Mouse (Mus musculus) heart, embryonic 13.5 days (tissue): ENCODE data around the gene Bank1. TPM values are rescaled to one million over a fixed set of nuclear protein-coding genes. Genes with fewer than 3 reads are reported as not detected.
"Not testable (repeated sequence)": the region's sequence is repeated elsewhere in the genome, so short reads cannot be mapped to it uniquely, and the experiment has no call there.

ENCODE experiments used
- ATAC-seq: fragments of 200-750 bp; cut with Nextera tagmentation; 2 replicates; pipeline ENCODE4 v1.8.0; 2017; ENCODE audit warnings: moderate TSS enrichment; ENCODE audit not compliant: insufficient number of reproducible peaks, low FRiP score, low TSS enrichment; ENCODE audit errors: extremely low read depth
- H3K27ac ChIP-seq: fragments of 300-500 bp; sonication (generic); replicated peaks from 2 replicates; pipeline ENCODE4 v1.5.1; 2015; ENCODE audit warnings: moderate library complexity, mild to moderate bottlenecking, inconsistent platforms
- H3K27me3 ChIP-seq: fragments of 300-500 bp; sonication (generic); replicated peaks from 2 replicates; pipeline ENCODE4 v1.6.1; 2015; ENCODE audit warnings: mild to moderate bottlenecking, inconsistent platforms
- H3K36me3 ChIP-seq: fragments of 300-500 bp; sonication (generic); 2 replicates; pipeline ENCODE4 v1.6.1; 2015; ENCODE audit warnings: mild to moderate bottlenecking, inconsistent platforms
- H3K4me1 ChIP-seq: fragments of 300-500 bp; sonication (generic); 2 replicates; pipeline ENCODE4 v1.6.1; 2015; ENCODE audit warnings: inconsistent platforms
- H3K4me2 ChIP-seq: fragments of 300-500 bp; sonication (generic); 2 replicates; pipeline ENCODE4 v1.6.1; 2015; ENCODE audit warnings: inconsistent platforms, mild to moderate bottlenecking, moderate library complexity
- H3K4me3 ChIP-seq: fragments of 300-500 bp; sonication (generic); 2 replicates; pipeline ENCODE4 v1.5.1; 2015; ENCODE audit warnings: moderate library complexity, mild to moderate bottlenecking, inconsistent platforms
- H3K9ac ChIP-seq: fragments of 300-500 bp; sonication (generic); 2 replicates; pipeline ENCODE4 v1.6.1; 2015; ENCODE audit warnings: inconsistent platforms, mild to moderate bottlenecking, moderate library complexity
- H3K9me3 ChIP-seq: fragments of 300-500 bp; sonication (generic); 2 replicates; pipeline ENCODE4 v1.6.1; 2016; ENCODE audit warnings: inconsistent platforms
- WGBS: fragments of 180-500 bp; shearing (Covaris S2); methylation state at CpG from one replicate; pipeline ENCODE4 v1.1.7; 2015; ENCODE audit warnings: mixed read lengths; 5-methylcytosine and 5-hydroxymethylcytosine counted together
- polyA plus RNA-seq: library from polyadenylated mRNA; unstranded; fragments of >200 nt; fragmentation: Nextera tagmentation; extraction: Ambion mirVana; gene quantifications from 2 replicates; pipeline ENCODE4 v1.2.1, GENCODE M21; 2015

Gene Bank1
- polyA plus RNA-seq, 1 experiment from 2014 or later = 0.47 TPM

DNA sequence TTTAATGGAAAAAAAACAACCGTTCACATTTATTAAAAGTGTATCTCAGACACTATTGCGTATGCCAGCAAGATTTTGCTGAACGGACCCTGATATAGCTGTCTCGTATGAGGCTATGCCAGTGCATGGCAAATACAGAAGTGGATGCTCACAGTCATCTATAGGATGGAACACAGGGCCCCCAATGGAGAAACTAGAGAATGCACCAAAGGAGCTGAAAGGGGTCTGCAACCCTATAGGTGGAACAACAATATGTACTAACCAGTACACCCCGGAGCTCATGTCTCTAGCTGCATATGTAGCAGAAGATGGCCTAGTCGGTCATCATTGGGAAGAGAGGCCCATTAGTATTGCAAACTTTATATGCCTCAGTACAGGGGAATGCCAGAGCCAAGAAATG lies 1.1 kb downstream of the Bank1 start:
- not testable (repeated sequence) for ATAC-seq, H3K4me1 ChIP-seq, H3K4me2 ChIP-seq, H3K27ac ChIP-seq, H3K4me3 ChIP-seq, H3K9ac ChIP-seq, H3K9me3 ChIP-seq, H3K36me3 ChIP-seq, H3K27me3 ChIP-seq
- WGBS = 88% methylated on average over 6 of the region's 6 CpGs

DNA sequence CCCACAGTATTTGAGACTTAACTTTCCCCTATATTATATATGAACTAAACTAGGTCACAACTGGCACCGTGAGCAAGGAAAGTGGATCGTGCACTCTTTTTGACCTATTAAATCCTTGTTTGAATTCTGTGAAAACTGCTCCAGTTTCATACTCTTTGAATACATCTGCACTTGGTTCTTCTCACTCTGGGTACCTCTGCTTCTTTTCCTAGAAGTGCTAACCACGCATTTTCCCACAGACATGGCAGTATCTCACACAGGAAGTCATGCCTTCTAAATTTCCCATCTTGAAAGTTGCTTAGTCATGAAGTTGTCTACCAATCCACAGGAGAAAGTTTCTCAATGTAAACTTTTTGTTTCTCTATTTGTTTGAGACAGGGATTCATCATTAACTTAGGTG lies 3.9 kb downstream of the Bank1 start:
- H3K27ac ChIP-seq = no peak overlapping the region
- ATAC-seq = no peak
- no peaks in the 10 kb centered on the region for H3K9me3 ChIP-seq
- H3K4me2 ChIP-seq = no peak overlapping the region
- WGBS = 92% methylated on average over 3 of the region's 3 CpGs
- H3K36me3 ChIP-seq = no peaks in the 10 kb centered on the region
- H3K27me3 ChIP-seq = no peaks in the 10 kb centered on the region
- H3K9ac ChIP-seq = no peak overlapping the region
- H3K4me1 ChIP-seq = no peaks in the 10 kb centered on the region
- no peak overlapping the region for H3K4me3 ChIP-seq

DNA sequence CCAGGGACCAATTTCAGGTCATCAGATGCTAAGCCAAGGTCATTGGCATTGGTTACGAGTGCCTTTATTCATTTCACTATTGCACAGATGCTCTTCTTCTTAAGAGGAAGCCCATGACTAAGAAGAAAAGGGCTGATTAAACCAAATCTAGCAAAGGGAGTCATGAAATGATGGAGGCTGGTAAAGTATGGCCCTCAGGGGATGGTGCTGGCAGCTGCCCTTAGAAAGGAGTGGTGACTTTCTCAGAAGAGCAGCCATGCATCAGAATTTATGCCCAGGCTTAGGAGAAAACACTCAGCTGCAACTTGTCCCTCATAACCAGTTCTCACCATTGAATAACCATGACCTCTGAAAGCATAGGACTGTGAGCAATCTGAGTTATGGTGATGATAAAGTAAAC lies 17.4 kb downstream of the Bank1 start:
- Histone ChIP-seq H3K36me3 (no peaks in the 10 kb centered on the region), H3K27me3 (no peaks in the 10 kb centered on the region), H3K27ac (no peak overlapping the region), H3K4me1 (no peaks in the 10 kb centered on the region), H3K4me2 (no peak overlapping the region), H3K9ac (no peak overlapping the region), H3K9me3 (peaks cover 3% of the 10 kb centered on the region; the same call in 1 of the 2 replicates), H3K4me3 (no peak overlapping the region)
- 82% methylated on average over 1 of the region's 1 CpGs for WGBS
- ATAC-seq = no peak

DNA sequence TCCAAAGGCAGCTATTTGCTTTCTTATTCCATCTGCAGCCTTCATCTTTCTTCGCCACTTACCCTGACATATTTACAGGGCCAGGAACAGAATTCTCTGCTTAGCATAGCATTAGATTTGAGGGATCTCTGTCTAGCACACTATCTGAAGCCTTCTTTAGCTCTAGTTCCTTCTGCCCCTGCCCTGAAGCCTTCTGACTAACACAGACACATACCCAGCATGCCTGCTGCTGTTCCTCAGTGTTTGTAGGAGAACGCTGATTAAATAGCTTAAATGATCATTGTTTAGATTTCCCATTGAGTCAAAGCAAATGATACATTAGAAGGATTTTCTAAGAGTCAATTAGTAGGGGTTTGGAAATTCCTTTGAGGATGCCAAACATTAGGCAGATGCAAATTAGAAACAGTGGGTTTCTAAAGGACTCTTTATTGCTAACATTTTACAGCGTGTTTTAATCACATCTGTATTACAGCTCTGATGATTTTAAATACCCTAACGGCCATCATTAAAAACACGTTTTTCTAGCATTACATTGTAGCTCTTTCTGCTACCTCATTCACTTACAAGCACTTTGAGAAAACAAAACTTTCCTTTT lies 19.2 kb downstream of the Bank1 start:
- no peaks in the 10 kb centered on the region for H3K36me3 ChIP-seq
- WGBS = 72% methylated on average over 5 of the region's 5 CpGs

DNA sequence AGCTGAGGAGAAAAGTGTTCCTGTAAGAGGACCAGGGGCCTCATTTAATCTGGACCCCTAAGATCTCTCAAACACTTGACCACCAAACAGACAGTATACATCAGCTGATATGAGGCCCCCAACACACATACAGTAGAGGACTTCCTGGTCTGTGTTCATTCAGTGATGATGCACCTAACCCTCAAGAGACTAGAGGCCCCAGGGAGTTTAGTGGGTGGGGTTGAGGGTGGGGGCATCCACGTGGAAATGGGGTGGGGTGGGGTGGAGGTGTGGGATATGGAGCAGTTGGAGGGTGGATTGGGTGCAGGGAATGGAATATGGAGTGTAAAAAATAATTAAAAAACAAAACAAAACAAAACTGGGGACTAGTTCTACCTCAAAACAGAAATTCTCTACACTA lies 23.3 kb downstream of the Bank1 start:
- Histone ChIP-seq H3K4me3 (no peak overlapping the region), H3K27me3 (no peaks in the 10 kb centered on the region), H3K27ac (no peak overlapping the region), H3K9me3 (peaks cover 3% of the 10 kb centered on the region; the same call in 1 of the 2 replicates), H3K9ac (no peak overlapping the region), H3K4me1 (no peaks in the 10 kb centered on the region), H3K4me2 (no peak overlapping the region), H3K36me3 (no peaks in the 10 kb centered on the region)
- no peak for ATAC-seq
- 32% methylated on average over 1 of the region's 1 CpGs for WGBS

More for the DNA sequence above, 19.2 kb downstream of the Bank1 start:
- H3K9me3 ChIP-seq = peaks cover 3% of the 10 kb centered on the region; the same call in 1 of the 2 replicates
- H3K4me1 ChIP-seq = no peaks in the 10 kb centered on the region
- H3K4me3 ChIP-seq = no peak overlapping the region
- no peak overlapping the region for H3K9ac ChIP-seq
- no peaks in the 10 kb centered on the region for H3K27me3 ChIP-seq
- no peak for ATAC-seq
- no peak overlapping the region for H3K4me2 ChIP-seq
- no peak overlapping the region for H3K27ac ChIP-seq

DNA sequence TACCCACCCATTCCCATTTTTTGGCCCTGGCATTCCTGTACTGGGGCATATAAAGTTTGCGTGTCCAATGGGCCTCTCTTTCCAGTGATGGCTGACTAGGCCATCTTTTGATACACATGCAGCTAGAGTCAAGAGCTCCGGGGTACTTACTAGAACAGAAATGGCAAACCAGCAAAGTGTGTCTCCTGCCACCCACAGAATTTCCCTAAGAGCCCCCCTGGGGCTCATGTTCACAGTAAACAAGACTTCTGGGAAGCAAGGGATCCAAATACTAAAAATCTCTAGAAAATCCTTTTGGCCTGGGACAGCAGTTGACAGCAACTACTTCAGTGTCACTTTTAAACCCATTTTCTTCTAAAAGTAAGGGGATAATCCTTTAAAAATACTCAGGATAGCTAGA lies 25.1 kb downstream of the Bank1 start:
- not testable (repeated sequence) for H3K36me3 ChIP-seq, H3K4me2 ChIP-seq, ATAC-seq, H3K4me1 ChIP-seq, H3K9ac ChIP-seq, H3K27ac ChIP-seq, H3K27me3 ChIP-seq, H3K4me3 ChIP-seq, H3K9me3 ChIP-seq
- 84% methylated on average over 2 of the region's 2 CpGs for WGBS

DNA sequence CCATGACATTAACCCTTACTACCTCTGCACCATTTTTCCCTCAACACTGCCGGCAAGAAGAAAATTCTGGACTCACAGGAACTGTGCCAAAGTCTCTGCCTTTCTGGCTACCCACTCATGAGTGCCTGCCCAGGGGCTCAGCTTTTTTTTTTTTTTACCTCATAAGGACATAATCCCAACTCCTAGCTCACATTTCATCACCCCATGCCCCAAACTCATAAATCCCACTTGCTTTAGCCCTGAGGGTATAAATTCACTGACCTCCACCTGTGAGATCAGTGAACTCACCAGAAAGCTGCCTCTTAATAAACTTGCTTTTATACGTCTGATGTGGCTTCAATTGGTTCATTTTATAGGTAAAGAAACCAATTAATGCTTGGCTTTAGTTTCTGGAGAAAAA lies 28.5 kb downstream of the Bank1 start:
- no peak for ATAC-seq
- Histone ChIP-seq H3K9ac (no peak overlapping the region), H3K36me3 (no peaks in the 10 kb centered on the region), H3K4me3 (no peak overlapping the region), H3K27ac (no peak overlapping the region), H3K27me3 (no peaks in the 10 kb centered on the region), H3K9me3 (no peaks in the 10 kb centered on the region), H3K4me1 (no peaks in the 10 kb centered on the region), H3K4me2 (no peak overlapping the region)
- WGBS = 72% methylated on average over 2 of the region's 2 CpGs

DNA sequence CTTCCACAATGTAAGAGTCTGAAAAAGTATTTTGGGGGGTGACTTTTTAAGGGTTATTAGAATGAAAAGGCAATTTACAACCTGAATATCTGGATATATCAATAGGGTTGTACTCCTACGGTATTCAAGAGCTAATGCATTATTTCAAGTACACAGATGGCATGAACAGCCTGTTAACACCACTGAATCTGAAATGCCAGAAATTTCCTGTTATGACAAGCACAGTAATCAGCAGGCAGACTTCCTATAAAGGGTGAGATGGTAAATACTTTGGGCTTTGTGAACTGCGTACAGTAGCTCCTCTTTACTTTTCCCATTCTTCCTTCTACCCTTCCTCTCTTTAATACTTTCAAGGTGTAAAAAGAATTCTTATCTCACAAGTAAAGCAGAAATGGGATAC lies 30.6 kb downstream of the Bank1 start:
- ATAC-seq = no peak
- Histone ChIP-seq H3K9ac (no peak overlapping the region), H3K27ac (no peak overlapping the region), H3K4me3 (no peak overlapping the region), H3K36me3 (no peaks in the 10 kb centered on the region), H3K27me3 (no peaks in the 10 kb centered on the region), H3K9me3 (no peaks in the 10 kb centered on the region), H3K4me2 (no peak overlapping the region), H3K4me1 (no peaks in the 10 kb centered on the region)
- 61% methylated on average over 2 of the region's 2 CpGs for WGBS

DNA sequence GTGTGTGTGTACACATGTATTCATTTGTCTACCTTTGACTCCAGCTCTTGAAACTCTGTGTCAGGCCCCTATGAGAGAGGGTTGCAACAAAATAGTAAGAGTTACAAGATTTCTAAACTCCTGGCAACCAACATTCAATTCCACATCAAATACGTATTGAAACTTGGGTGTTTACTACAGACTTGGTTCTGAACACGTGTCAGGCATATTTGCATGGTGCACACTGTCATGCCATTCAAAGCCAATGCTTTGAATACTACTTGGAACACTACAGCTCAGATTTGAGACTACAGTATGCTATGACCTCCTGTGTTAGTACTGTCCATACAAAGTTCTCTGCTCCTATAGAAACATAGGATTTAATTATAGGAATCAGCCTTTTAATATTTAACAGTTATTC lies 38.0 kb downstream of the Bank1 start:
- H3K27ac ChIP-seq = no peak overlapping the region
- WGBS = 70% methylated on average over 2 of the region's 2 CpGs
- no peaks in the 10 kb centered on the region for H3K4me1 ChIP-seq
- H3K27me3 ChIP-seq = no peaks in the 10 kb centered on the region
- no peak for ATAC-seq
- H3K4me2 ChIP-seq = no peak overlapping the region
- H3K9me3 ChIP-seq = no peaks in the 10 kb centered on the region
- H3K36me3 ChIP-seq = no peaks in the 10 kb centered on the region
- H3K9ac ChIP-seq = no peak overlapping the region
- H3K4me3 ChIP-seq = no peak overlapping the region

DNA sequence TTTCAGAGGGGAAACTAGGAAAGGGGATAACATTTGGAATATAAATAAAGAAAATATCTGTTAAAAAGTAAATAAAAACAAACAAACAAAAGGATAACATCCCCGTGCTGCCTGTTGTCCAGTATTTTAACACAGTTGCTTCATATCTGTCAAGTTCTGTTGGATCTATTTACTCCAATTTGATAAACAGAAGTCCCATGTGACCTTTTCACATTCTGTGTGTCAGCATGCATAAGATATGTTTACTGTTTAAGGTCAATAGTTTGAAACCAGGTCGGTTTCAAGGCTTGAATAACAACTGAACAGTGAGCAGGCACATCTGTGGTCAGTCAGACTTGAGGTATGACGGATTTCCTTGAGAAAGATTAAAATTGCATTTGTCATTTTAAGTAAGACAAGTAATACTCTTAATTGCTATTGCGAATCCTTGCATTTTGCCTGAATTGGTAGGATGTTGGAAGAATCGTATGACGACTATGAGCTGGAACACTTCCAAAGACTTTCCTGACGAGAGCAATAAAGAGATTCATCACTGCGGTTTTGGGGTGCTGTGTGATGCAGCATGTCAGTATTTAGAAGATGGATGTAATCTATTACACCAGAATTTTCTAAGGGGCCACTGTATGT lies 60.8 kb downstream of the Bank1 start:
- Histone ChIP-seq H3K27me3 (no peaks in the 10 kb centered on the region), H3K9ac (no peak overlapping the region), H3K36me3 (no peaks in the 10 kb centered on the region), H3K4me1 (no peaks in the 10 kb centered on the region), H3K4me2 (no peak overlapping the region), H3K4me3 (no peak overlapping the region), H3K9me3 (no peaks in the 10 kb centered on the region), H3K27ac (no peak overlapping the region)
- ATAC-seq = no peak
- WGBS = 73% methylated on average over 8 of the region's 8 CpGs

DNA sequence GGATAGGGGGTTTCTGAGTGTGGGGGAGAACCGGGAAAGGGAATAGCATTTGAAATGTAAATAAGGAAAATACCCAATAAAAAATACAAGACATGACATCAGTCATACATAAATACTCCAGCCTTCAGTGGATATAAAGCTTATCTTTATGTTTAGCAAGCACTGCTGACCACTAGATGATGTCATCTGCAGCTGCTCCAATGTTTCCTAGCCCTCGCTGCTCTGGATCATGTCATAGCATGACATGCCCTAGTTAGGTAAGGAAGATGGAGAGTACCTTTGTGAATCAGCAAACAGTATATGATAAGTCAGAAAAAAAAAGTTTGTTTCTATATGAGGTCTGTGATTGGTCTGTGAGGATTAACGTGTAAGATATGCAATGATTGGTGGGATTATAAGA lies 68.1 kb downstream of the Bank1 start:
- no peak overlapping the region for H3K4me3 ChIP-seq
- no peak overlapping the region for H3K9ac ChIP-seq
- no peaks in the 10 kb centered on the region for H3K36me3 ChIP-seq
- 64% methylated on average over 3 of the region's 3 CpGs for WGBS
- ATAC-seq = no peak
- H3K27me3 ChIP-seq = no peaks in the 10 kb centered on the region
- no peak overlapping the region for H3K4me2 ChIP-seq
- no peaks in the 10 kb centered on the region for H3K9me3 ChIP-seq
- H3K27ac ChIP-seq = no peak overlapping the region
- H3K4me1 ChIP-seq = no peaks in the 10 kb centered on the region

DNA sequence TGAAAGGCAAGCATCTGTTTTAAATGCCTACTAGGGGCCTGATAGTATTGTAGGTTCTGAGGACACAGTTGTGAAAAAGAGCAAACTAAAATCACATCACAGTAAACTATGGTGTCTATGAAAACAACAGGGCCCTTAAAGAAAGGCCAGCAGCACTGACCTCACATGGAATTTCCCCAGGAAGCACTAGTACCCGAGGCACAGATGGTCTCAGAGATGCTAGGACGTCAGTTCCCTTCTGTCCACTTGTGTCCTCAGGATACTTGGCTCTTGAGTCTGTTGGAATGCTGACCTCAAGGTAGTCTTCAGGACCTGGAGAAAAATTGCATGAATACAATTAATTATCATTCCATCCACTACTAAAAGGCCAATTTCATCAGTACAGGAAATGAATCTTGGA lies 71.2 kb downstream of the Bank1 start:
- ATAC-seq = no peak
- H3K4me1 ChIP-seq = no peaks in the 10 kb centered on the region
- H3K9ac ChIP-seq = no peak overlapping the region
- H3K9me3 ChIP-seq = no peaks in the 10 kb centered on the region
- WGBS = 45% methylated on average over 2 of the region's 2 CpGs
- no peaks in the 10 kb centered on the region for H3K36me3 ChIP-seq
- H3K4me2 ChIP-seq = no peak overlapping the region
- H3K27ac ChIP-seq = no peak overlapping the region
- no peaks in the 10 kb centered on the region for H3K27me3 ChIP-seq
- no peak overlapping the region for H3K4me3 ChIP-seq
